ENCODE assay signal across 24 mouse cellular contexts in genomic region chr2:157127370-157127769, GRCm38 (mm10). TPM values are rescaled to one million over a fixed set of nuclear protein-coding genes. Genes with fewer than 3 reads are reported as not detected.
"Had no signal": no experiment of that assay in that cellular context is flagged by ENCODE, and none has a peak within 500 bp of the region (broad histone marks: within the 10 kb centered on the region; RNA-seq: fewer than 3 reads in every experiment).

No protein-coding gene starts in this region.

- H3K27ac ChIP-seq: heart, adult 2 months; heart, embryonic 13.5 days; heart, embryonic 15.5 days; hindbrain, embryonic 13.5 days; hindbrain, embryonic 15.5 days; hindbrain, postnatal 0 days; layer of hippocampus, adult 2 months; left cerebral cortex, adult 2 months; limb, embryonic 10.5 days; limb, embryonic 12.5 days had no signal

- H3K27me3 ChIP-seq: heart, embryonic 13.5 days; heart, embryonic 15.5 days; hindbrain, embryonic 13.5 days; hindbrain, embryonic 15.5 days; limb, embryonic 12.5 days had no signal

- ATAC-seq: hindbrain, postnatal 0 days had no signal

- H3K4me3 ChIP-seq: heart, adult 2 months; heart, embryonic 13.5 days; heart, embryonic 15.5 days; hindbrain, embryonic 13.5 days; hindbrain, embryonic 15.5 days; layer of hippocampus, adult 2 months; left cerebral cortex, adult 2 months; limb, embryonic 10.5 days; limb, embryonic 12.5 days had no signal

- H3K9ac ChIP-seq: heart, embryonic 13.5 days; heart, embryonic 15.5 days; hindbrain, embryonic 13.5 days; hindbrain, embryonic 15.5 days; limb, embryonic 12.5 days had no signal

- H3K4me2 ChIP-seq: heart, embryonic 11.5 days; heart, embryonic 13.5 days; heart, embryonic 15.5 days; hindbrain, embryonic 13.5 days; hindbrain, embryonic 15.5 days; limb, embryonic 12.5 days; liver, embryonic 11.5 days had no signal

- DNase-seq: gastrocnemius, postnatal 14 days; gastrocnemius, postnatal 36 days; heart, adult 11 months; heart, adult 2 months; heart, postnatal 14 days; heart, postnatal 36 days; kidney, postnatal 25 days; liver had no signal

- H3K4me1 ChIP-seq: hindbrain, embryonic 13.5 days; hindbrain, embryonic 15.5 days; limb, embryonic 10.5 days; limb, embryonic 12.5 days had no signal

- H3K9me3 ChIP-seq: heart, embryonic 13.5 days; heart, embryonic 15.5 days; hindbrain, embryonic 13.5 days; hindbrain, embryonic 15.5 days; limb, embryonic 10.5 days; limb, embryonic 12.5 days had no signal

RNA-seq across cellular contexts. Expression of gene Tldc2, which starts 40.5 kb away (rescaled TPM):
- polyA plus RNA-seq: gonadal fat pad, adult 2 months; heart, adult 2 months; heart, embryonic 13.5 days; heart, embryonic 15.5 days; heart, postnatal 0 days; hindbrain, embryonic 11.5 days; hindbrain, embryonic 13.5 days; hindbrain, embryonic 15.5 days; intestine, embryonic 14.5 days; limb, embryonic 10.5 days; limb, embryonic 12.5 days; limb, embryonic 14.5 days; liver, embryonic 11.5 days had no signal
